ENCODE assay signal across 22 mouse cellular contexts in the genomic region with DNA sequence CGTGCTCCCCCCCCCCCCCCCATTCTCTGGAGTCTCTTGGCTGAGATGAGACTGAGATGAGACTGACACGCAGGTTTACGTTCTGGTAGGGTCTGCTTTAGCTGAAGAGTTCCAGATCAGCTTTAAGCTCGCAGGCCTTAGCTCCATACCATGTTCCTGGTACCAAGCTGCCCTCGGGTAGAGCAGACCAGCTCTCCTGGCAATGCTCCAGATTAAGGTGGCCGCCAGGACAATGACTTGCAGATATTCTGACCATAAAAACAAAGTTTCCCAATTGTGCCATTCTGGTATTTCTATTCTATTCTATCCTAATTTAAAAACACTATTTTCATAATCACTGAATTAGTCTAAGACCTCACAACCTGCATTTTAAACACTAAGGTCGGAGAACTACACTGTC.
DNase-seq lines count a peak whose midpoint lies in the region; ATAC-seq and TF ChIP-seq lines count a peak whose summit lies in the region.
"Had no signal": no experiment of that assay in that cellular context is flagged by ENCODE, and none has a peak within 500 bp of the region (broad histone marks: within the 10 kb centered on the region; RNA-seq: fewer than 3 reads in every experiment).

No protein-coding gene starts in this region.

- peaks cover 48% of the 10 kb centered on the region for H3K36me3 ChIP-seq in heart, embryonic 13.5 days
- H3K36me3 ChIP-seq in heart, embryonic 12.5 days: peaks cover 42% of the 10 kb centered on the region
- no peaks in the 10 kb centered on the region for H3K36me3 ChIP-seq in testis, adult 2 months (ENCODE audit: control insufficient read depth, insufficient read depth, low read length)
- H3K36me3 ChIP-seq: lung, embryonic 15.5 days; midbrain, embryonic 13.5 days had no signal

- no peaks in the 10 kb centered on the region for H3K27me3 ChIP-seq in heart, embryonic 13.5 days (replicated peaks)
- no peaks in the 10 kb centered on the region for H3K27me3 ChIP-seq in heart, embryonic 12.5 days (replicated peaks)
- H3K27me3 ChIP-seq in testis, adult 2 months (ENCODE audit: control insufficient read depth, insufficient read depth, low read length): no peaks in the 10 kb centered on the region
- H3K27me3 ChIP-seq: embryonic facial prominence, embryonic 15.5 days; limb, embryonic 12.5 days; lung, embryonic 15.5 days; midbrain, embryonic 13.5 days had no signal

- 39% methylated on average over 7 of the region's 7 CpGs for WGBS in heart, embryonic 13.5 days
- WGBS in heart, embryonic 12.5 days: 56% methylated on average over 7 of the region's 7 CpGs

- peak overlapping the region; percentile 48 for H3K27ac ChIP-seq in heart, embryonic 13.5 days (replicated peaks)
- no peak overlapping the region for H3K27ac ChIP-seq in heart, embryonic 12.5 days (ENCODE audit: poor library complexity, severe bottlenecking)
- peak overlapping the region; percentile 57; the same call in 1 of the 2 replicates for H3K27ac ChIP-seq in testis, adult 2 months (ENCODE audit: control insufficient read depth, insufficient read depth, low read depth, low read length)
- H3K27ac ChIP-seq: embryonic facial prominence, embryonic 15.5 days; hindbrain, embryonic 10.5 days; limb, embryonic 12.5 days; liver, embryonic 14.5 days; lung, embryonic 15.5 days; midbrain, embryonic 13.5 days had no signal

- DNase-seq in adrenal gland, postnatal 14 days: peak; percentile 28
- no peak for DNase-seq in adrenal gland, adult 8-10 months
- DNase-seq in kidney, adult 9 months: peak; percentile 65
- no peak for DNase-seq in kidney, adult 11 months
- DNase-seq in testis, postnatal 14 days (ENCODE audit: low spot score): no peak
- DNase-seq: adrenal gland, postnatal 10 days; cerebellum, adult 8-10 months; layer of hippocampus, postnatal 36 days; lung, postnatal 36 days had no signal

- no peak overlapping the region for H3K4me3 ChIP-seq in heart, embryonic 13.5 days
- H3K4me3 ChIP-seq in heart, embryonic 12.5 days: no peak overlapping the region
- H3K4me3 ChIP-seq in testis, adult 2 months (ENCODE audit: control insufficient read depth, low read depth, low read length): no peak overlapping the region
- H3K4me3 ChIP-seq: embryonic facial prominence, embryonic 15.5 days; hindbrain, embryonic 10.5 days; limb, embryonic 12.5 days; lung, embryonic 15.5 days; midbrain, embryonic 13.5 days had no signal

- H3K9ac ChIP-seq in heart, embryonic 13.5 days: peak overlapping the region; percentile 25; the same call in 1 of the 2 replicates
- no peak overlapping the region for H3K9ac ChIP-seq in heart, embryonic 12.5 days
- H3K9ac ChIP-seq: embryonic facial prominence, embryonic 15.5 days; limb, embryonic 12.5 days; liver, embryonic 14.5 days; lung, embryonic 15.5 days; midbrain, embryonic 13.5 days had no signal

- H3K9me3 ChIP-seq in heart, embryonic 13.5 days: no peaks in the 10 kb centered on the region
- H3K9me3 ChIP-seq in heart, embryonic 12.5 days (replicated peaks): no peaks in the 10 kb centered on the region
- H3K9me3 ChIP-seq: embryonic facial prominence, embryonic 15.5 days; hindbrain, embryonic 10.5 days; limb, embryonic 12.5 days; lung, embryonic 15.5 days; megakaryocyte, embryonic 14.5 days; midbrain, embryonic 13.5 days had no signal

- no peak for TF ChIP-seq POLR2A in testis, adult 2 months (IDR thresholded peaks at IDR 0.05; ENCODE audit: control insufficient read depth, low read depth, low read length)

- TF ChIP-seq CTCF in testis, adult 2 months (IDR thresholded peaks at IDR 0.05; ENCODE audit: control insufficient read depth, insufficient read depth, insufficient replicate concordance, low read depth, low read length): no peak

- peaks cover 83% of the 10 kb centered on the region for H3K4me1 ChIP-seq in heart, embryonic 13.5 days
- peaks cover 74% of the 10 kb centered on the region for H3K4me1 ChIP-seq in heart, embryonic 12.5 days (replicated peaks)
- H3K4me1 ChIP-seq in testis, adult 2 months (ENCODE audit: control insufficient read depth, insufficient read depth, low read length): no peaks in the 10 kb centered on the region; the same call in 1 of the 2 replicates

- no peak for ATAC-seq in heart, embryonic 13.5 days (ENCODE audit: extremely low read depth, insufficient number of reproducible peaks, low FRiP score, low TSS enrichment)
- ATAC-seq in heart, embryonic 12.5 days (ENCODE audit: insufficient number of reproducible peaks, low FRiP score): no peak
- ATAC-seq: activated CD4-positive, CD25-positive, alpha-beta regulatory T cell, adult 4 months; forebrain, embryonic 14.5 days; hindbrain, embryonic 16.5 days; midbrain, embryonic 13.5 days had no signal

- H3K4me2 ChIP-seq in heart, embryonic 13.5 days: no peak overlapping the region
- H3K4me2 ChIP-seq in heart, embryonic 12.5 days: no peak overlapping the region
- H3K4me2 ChIP-seq: embryonic facial prominence, embryonic 15.5 days; limb, embryonic 12.5 days; lung, embryonic 15.5 days; midbrain, embryonic 13.5 days had no signal

Comparison
In these comparisons a context has a peak if more than half of its experiments do, and no peak if none do; other contexts are left out.
1. DNase-seq: peak in adrenal gland, postnatal 14 days (single experiment) and kidney, adult 9 months (single experiment); none in adrenal gland, adult 8-10 months (single experiment), kidney, adult 11 months (single experiment) and testis, postnatal 14 days (single experiment).